Mouse (Mus musculus): ENCODE data around the gene 4930430A15Rik.

Gene 4930430A15Rik

GRCm38 (mm10) chr2:111229502-111229901 is at the start of gene 4930430A15Rik:
4930430A15Rik (minus strand) TSS chr2:111229602.
- DNase-seq (ENCODE audit: low spot score), result no peak

GRCm38 (mm10) chr2:111274006-111274405 is 44.6 kb upstream of the 4930430A15Rik start, which contains the start of gene Olfr1277:
Olfr1277 (minus strand) TSS chr2:111274106.
- DNase-seq (ENCODE audit: low spot score), result no peak

GRCm38 (mm10) chr2:111254216-111254615 is 24.8 kb upstream of the 4930430A15Rik start, which contains the start of gene Olfr1276:
Olfr1276 (plus strand) TSS chr2:111254516.
- DNase-seq (ENCODE audit: low spot score), result no peak

GRCm38 (mm10) chr2:111235186-111235585 is 5.8 kb upstream of the 4930430A15Rik start, which contains the start of gene Olfr1275:
Olfr1275 (minus strand) TSS chr2:111235286.
- DNase-seq (ENCODE audit: low spot score), result no peak

GRCm38 (mm10) chr2:111182068-111182467 is 47.3 kb downstream of the 4930430A15Rik start:
- DNase-seq (ENCODE audit: low spot score), result no peak

- no peak for DNase-seq (ENCODE audit: low spot score)
Observed at GRCm38 (mm10) chr2:111152836-111153235, 76.6 kb downstream of the 4930430A15Rik start, which contains the start of gene Gm15130. Gm15130 (minus strand) TSS chr2:111152936.

GRCm38 (mm10) chr2:111135739-111136138 is 93.7 kb downstream of the 4930430A15Rik start:
- DNase-seq (ENCODE audit: low spot score), result no peak
